Mouse (Mus musculus) brain, adult 2 months (tissue): Measurements from ENCODE around the gene Hist1h2bq.
A peak's percentile ranks its signal among the peaks of the same experiment; 100 is the strongest.
"Not testable (repeated sequence)": the region's sequence is repeated elsewhere in the genome, so short reads cannot be mapped to it uniquely, and the experiment has no call there.

ENCODE experiments used
- DNase-seq: peaks from one replicate; pipeline ENCODE4 v3.0.0; 2011; ENCODE audit warnings: low read depth, low spot score

Gene Hist1h2bq

GRCm38 (mm10) chr13:21789925-21790324 is 20.1 kb downstream of the Hist1h2bq start:
- no peak for DNase-seq

- no peak for DNase-seq
Observed at GRCm38 (mm10) chr13:21787760-21788593, 22.0 kb downstream of the Hist1h2bq start.

DNA sequence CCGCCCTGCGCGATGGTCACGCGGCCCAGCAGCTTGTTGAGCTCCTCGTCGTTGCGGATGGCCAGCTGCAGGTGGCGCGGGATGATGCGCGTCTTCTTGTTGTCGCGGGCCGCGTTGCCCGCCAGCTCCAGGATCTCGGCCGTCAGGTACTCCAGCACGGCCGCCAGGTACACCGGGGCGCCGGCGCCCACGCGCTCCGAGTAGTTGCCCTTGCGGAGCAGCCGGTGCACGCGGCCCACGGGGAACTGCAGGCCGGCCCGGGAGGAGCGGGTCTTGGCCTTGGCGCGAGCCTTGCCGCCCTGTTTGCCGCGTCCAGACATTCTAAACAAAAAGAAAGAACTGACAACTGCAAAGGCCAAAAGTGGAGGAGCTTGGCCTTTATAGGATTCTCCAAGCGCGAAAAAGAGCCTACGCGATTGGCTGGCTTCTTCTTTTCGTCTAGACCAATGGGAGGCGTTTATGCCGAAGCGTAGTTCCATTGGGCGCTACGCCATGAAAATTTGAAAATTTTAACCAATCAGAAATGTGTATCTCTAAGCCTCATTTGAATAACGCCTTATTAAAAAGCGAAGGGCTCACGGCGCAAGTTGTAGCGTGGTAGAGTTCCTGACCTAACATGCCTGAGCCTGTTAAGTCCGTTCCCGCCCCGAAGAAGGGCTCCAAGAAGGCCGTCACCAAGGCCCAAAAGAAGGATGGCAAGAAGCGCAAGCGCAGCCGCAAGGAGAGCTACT is 22.9 kb downstream of the Hist1h2bq start, which contains the start of the genes Hist1h2an and Hist1h2bp:
Hist1h2an (minus strand) TSS at position 320 of the 731 bp plus-strand sequence.
Hist1h2bp (plus strand) TSS at position 563 of the 731 bp plus-strand sequence.
- peak; percentile 99 for DNase-seq

GRCm38 (mm10) chr13:21786189-21786898 is 23.7 kb downstream of the Hist1h2bq start:
- no peak for DNase-seq

GRCm38 (mm10) chr13:21784311-21784710 is 25.7 kb downstream of the Hist1h2bq start:
- no peak for DNase-seq

DNA sequence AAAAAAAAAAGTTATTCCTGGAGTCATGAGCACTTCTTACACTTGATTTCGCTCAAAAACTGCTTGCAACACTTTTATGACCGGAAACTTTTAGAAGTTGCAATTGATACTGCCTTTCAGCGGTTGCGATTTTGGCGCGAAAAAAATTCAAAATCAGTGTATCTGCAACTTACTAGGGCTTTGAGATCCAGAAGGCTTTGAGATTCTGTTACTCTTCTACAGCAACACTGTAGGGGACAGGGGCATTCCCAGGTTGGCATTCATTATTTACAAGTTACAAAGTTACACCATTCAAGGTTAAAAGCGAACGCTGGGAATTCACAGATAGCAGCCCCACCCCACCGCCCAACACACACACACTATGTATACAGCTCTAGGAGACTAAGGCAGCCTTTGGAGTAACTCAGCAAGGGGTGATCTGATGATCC is 26.2 kb downstream of the Hist1h2bq start:
- DNase-seq, result peak; percentile 62

GRCm38 (mm10) chr13:21783255-21783617 is 26.8 kb downstream of the Hist1h2bq start, which contains the start of gene Hist1h3i:
Gene Hist1h3i (minus strand): TSS chr13:21783370.
- DNase-seq, result peak; percentile 96

DNA sequence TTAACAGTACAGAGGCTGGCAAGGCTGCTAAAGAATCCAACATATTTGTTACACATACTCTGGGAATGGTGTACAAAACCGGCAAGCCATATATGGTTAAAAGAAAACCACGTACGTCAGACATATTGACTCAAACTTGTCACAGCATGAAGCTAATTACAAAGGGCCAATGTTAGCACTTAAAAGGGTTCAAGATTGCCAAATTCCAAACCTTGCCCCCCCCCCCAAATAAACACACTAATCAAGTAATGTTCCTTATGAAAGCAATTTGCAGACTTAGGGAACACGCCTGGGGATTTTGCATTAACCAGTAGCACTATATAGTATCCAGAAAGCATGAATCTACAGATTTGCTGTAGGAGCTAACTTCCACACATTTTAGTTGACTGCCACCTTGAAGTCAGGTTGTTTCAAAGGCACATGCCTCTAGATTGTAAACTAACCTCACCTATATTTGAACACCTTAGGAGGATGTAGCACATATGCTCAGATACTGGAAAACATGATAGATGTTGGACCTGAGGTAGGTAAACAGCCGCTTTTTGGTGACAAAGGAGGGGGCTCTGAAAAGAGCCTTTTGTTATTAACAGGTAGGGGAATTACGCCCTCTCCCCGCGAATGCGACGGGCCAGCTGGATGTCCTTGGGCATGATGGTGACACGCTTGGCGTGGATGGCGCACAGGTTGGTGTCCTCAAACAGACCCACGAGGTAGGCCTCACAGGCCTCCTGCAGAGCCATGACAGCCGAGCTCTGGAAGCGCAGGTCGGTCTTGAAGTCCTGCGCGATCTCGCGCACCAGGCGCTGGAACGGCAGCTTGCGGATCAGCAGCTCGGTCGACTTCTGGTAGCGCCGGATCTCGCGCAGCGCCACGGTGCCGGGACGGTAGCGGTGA is 27.4 kb downstream of the Hist1h2bq start:
- DNase-seq, result not testable (repeated sequence)

GRCm38 (mm10) chr13:21781639-21782038 is 28.4 kb downstream of the Hist1h2bq start:
- DNase-seq, result no peak

DNA sequence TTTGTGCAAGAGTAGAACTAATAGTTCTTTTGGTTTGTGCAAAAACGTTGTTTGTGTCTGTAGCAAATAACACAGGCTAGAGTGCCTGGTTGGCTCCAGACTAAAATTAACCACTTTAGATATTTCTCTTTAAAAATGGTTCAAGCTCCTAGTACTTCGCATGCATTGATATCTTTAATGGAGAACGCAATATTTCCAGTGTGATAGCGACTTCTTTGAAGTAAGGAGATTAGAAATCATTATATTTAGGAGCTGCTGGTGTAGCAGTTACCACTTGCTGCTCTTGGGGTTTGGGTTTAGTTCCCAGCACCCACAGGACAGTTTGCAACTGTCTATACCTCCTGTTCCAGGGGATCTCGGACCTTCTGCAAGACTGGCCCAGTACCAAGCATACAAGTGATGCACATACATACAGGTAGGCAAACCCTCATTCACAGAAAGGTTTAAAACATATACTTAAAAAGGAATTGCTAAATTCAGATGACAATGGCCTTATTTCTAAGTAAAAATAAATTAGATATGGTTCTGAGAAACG is 28.9 kb downstream of the Hist1h2bq start:
- DNase-seq, result no peak

- DNase-seq, result peak; percentile 89
Observed at GRCm38 (mm10) chr13:21779767-21780731, 29.9 kb downstream of the Hist1h2bq start, which contains the start of gene Hist1h1b. Gene Hist1h1b (minus strand): TSS chr13:21780625.

DNA sequence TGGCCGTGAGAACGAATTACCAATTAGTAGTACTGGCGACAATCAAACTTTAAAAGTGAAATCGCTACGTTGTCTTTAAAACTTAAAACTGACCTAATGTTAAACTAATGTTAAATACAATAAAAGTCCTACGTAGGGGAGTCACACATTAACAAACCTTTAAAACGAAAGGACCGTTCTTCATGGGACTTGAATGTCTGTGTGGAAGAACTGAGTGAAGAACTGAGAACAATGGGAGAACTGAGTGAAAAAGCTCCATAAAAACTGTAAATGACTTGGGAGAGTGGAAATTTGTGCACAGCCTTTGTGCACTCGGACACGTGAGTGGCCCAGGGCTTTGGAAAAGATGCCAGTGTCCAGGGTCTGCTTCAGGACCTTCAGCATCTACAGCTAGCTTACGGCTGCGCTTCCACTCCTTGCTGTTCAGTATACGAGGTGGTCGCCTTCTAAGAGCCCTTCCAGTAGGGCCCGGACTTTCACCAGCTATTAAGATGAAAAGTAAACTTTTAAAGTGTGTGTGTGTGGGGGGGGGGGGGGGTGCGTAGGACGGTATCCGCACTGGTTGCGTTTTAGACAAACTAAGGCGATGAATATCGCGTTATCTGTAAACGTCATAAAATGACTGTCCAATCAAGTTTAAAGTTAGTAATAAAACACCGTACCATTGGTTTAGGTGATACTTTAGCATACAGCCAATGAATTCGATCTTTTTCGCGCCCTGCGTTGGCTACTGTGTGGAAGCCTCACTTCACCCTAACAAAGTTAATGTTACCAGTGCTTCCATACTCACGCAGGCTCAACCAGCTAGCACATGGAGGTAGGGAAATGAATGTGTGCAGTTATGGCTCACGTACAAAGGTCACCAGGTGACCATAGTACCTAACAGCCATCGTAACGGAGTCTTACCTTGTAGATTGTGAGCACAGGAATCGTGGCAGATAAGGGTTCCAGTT is 30.9 kb downstream of the Hist1h2bq start:
- peak; percentile 94 for DNase-seq
